Mouse (Mus musculus) limb, embryonic 13.5 days (tissue): ENCODE results near the gene Bnc2. TPM values are rescaled to one million over a fixed set of nuclear protein-coding genes. Genes with fewer than 3 reads are reported as not detected.

Source experiments
- ATAC-seq: fragments of 200-750 bp; cut with Nextera tagmentation; 2 replicates; pipeline ENCODE4 v1.8.0; 2017; ENCODE audit warnings: low read depth, moderate number of reproducible peaks, moderate TSS enrichment; ENCODE audit not compliant: low FRiP score
- H3K27ac ChIP-seq: fragments of 300-500 bp; sonication (generic); 2 replicates; pipeline ENCODE4 v1.5.1; 2015; ENCODE audit warnings: inconsistent platforms, mild to moderate bottlenecking, moderate library complexity
- H3K27me3 ChIP-seq: fragments of 300-500 bp; sonication (generic); 2 replicates; pipeline ENCODE4 v1.6.1; 2015; ENCODE audit warnings: mild to moderate bottlenecking, inconsistent platforms
- H3K36me3 ChIP-seq: fragments of 300-500 bp; sonication (generic); 2 replicates; pipeline ENCODE4 v1.6.1; 2015; ENCODE audit warnings: inconsistent platforms, mild to moderate bottlenecking, moderate library complexity
- H3K4me1 ChIP-seq: fragments of 300-500 bp; sonication (generic); 2 replicates; pipeline ENCODE4 v1.6.1; 2015; ENCODE audit warnings: inconsistent platforms
- H3K4me2 ChIP-seq: fragments of 300-500 bp; sonication (generic); replicated peaks from 2 replicates; pipeline ENCODE4 v1.6.1; 2015; ENCODE audit warnings: inconsistent platforms, mild to moderate bottlenecking, moderate library complexity
- H3K4me3 ChIP-seq: fragments of 300-500 bp; sonication (generic); 2 replicates; pipeline ENCODE4 v1.5.1; 2015; ENCODE audit warnings: moderate library complexity, mild to moderate bottlenecking, inconsistent platforms
- H3K9ac ChIP-seq: fragments of 300-500 bp; sonication (generic); 2 replicates; pipeline ENCODE4 v1.6.1; 2015; ENCODE audit warnings: mild to moderate bottlenecking, inconsistent platforms
- H3K9me3 ChIP-seq: fragments of 300-500 bp; sonication (generic); 2 replicates; pipeline ENCODE4 v1.6.1; 2016; ENCODE audit warnings: inconsistent platforms
- WGBS: fragments of 180-500 bp; shearing (Covaris S2); methylation state at CpG from one replicate; pipeline ENCODE4 v1.1.7; 2015; 5-methylcytosine and 5-hydroxymethylcytosine counted together
- polyA plus RNA-seq: library from polyadenylated mRNA; unstranded; fragments of >200 nt; fragmentation: Nextera tagmentation; extraction: Ambion mirVana; gene quantifications from 2 replicates; pipeline ENCODE4 v1.2.1, GENCODE M21; 2015

The Bnc2 gene
- polyA plus RNA-seq, 1 experiment from 2014 or later, result 38.7 TPM

DNA sequence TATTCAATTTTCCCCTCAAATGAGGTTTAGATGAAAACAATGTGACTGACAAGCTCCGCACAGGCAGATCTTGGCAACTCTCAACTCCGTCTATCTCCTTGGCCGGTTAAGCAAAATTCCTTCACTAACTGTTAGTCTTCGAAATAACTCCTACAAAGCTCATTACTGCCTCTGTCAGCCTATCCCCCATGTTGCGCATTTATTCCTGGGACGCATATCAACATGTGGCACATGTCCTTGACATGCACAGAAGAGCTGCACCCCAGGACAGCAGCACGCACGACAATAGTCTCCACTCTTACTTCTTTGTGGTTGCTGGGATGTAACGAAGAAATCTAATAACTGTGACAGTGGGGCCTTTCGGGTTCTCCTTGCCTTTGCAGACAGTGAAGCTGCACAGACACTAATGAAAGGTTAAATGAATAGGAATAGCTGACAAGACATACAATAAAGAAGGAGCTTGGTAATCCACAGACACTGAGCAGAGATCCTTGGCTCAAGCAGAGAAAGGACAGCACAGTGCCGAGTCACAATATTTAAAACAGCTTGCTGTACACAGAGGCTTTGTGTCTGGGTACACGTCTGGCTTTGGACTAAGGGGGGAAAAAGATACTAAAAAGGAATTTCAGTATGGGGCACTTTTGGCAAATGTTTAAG is 6.0 kb downstream of the Bnc2 start:
- H3K4me3 ChIP-seq, result no peak overlapping the region

DNA sequence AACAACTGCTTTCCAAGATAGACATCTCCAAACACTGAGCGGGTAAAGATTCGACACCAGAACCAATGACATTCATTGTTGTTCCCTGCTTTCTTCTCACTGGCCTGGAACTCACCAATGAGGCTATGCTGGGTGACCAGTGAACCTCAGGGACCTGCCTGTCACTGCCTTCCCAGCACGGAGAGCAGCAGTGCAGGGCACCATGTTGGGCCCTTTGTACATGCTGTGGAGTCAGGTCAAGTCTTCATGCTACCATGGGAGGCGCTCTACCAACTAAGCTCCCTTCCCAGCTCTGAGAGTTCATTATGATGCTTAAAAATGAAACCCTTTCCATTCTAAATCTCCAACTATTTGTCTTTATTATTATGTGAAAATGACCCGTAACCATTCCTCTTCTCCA is 6.8 kb downstream of the Bnc2 start:
- 85% methylated on average over 5 of the region's 5 CpGs for WGBS

More for the DNA sequence above, 6.0 kb downstream of the Bnc2 start:
- H3K27ac ChIP-seq, result no peak overlapping the region
- no peaks in the 10 kb centered on the region for H3K36me3 ChIP-seq
- peak overlapping the region; percentile 17; the same call in 1 of the 2 replicates for H3K4me2 ChIP-seq
- ATAC-seq, result no peak
- no peaks in the 10 kb centered on the region for H3K9me3 ChIP-seq
- H3K27me3 ChIP-seq, result no peaks in the 10 kb centered on the region
- no peak overlapping the region for H3K9ac ChIP-seq
- WGBS, result 65% methylated on average over 12 of the region's 12 CpGs
- H3K4me1 ChIP-seq, result peaks cover 47% of the 10 kb centered on the region

GRCm38 (mm10) chr4:84662228-84663065 is 12.6 kb downstream of the Bnc2 start:
- H3K4me3 ChIP-seq, result no peak overlapping the region
- ATAC-seq, result no peak
- 92% methylated on average over 5 of the region's 5 CpGs for WGBS

More for the DNA sequence above, 6.8 kb downstream of the Bnc2 start:
- Histone ChIP-seq H3K9me3 (no peaks in the 10 kb centered on the region), H3K27ac (no peak overlapping the region), H3K27me3 (no peaks in the 10 kb centered on the region), H3K4me1 (peaks cover 41% of the 10 kb centered on the region), H3K4me2 (no peak overlapping the region), H3K36me3 (no peaks in the 10 kb centered on the region), H3K9ac (no peak overlapping the region), H3K4me3 (no peak overlapping the region)
- no peak for ATAC-seq

GRCm38 (mm10) chr4:84661341-84661740 is 13.7 kb downstream of the Bnc2 start:
- no peak overlapping the region for H3K4me2 ChIP-seq
- H3K27ac ChIP-seq, result no peak overlapping the region
- no peaks in the 10 kb centered on the region for H3K9me3 ChIP-seq
- ATAC-seq, result no peak
- no peaks in the 10 kb centered on the region for H3K36me3 ChIP-seq
- 78% methylated on average over 3 of the region's 3 CpGs for WGBS
- H3K4me1 ChIP-seq, result no peaks in the 10 kb centered on the region
- no peak overlapping the region for H3K4me3 ChIP-seq
- H3K27me3 ChIP-seq, result no peaks in the 10 kb centered on the region
- H3K9ac ChIP-seq, result no peak overlapping the region

More at GRCm38 (mm10) chr4:84662228-84663065, 12.6 kb downstream of the Bnc2 start:
- no peaks in the 10 kb centered on the region for H3K27me3 ChIP-seq
- no peaks in the 10 kb centered on the region for H3K9me3 ChIP-seq
- no peaks in the 10 kb centered on the region for H3K4me1 ChIP-seq
- no peak overlapping the region for H3K4me2 ChIP-seq
- H3K36me3 ChIP-seq, result no peaks in the 10 kb centered on the region
- H3K27ac ChIP-seq, result no peak overlapping the region
- H3K9ac ChIP-seq, result no peak overlapping the region

- no peak overlapping the region for H3K27ac ChIP-seq
- no peak for ATAC-seq
- WGBS, result 68% methylated on average over 8 of the region's 8 CpGs
Measured at GRCm38 (mm10) chr4:84651786-84652185, 23.3 kb downstream of the Bnc2 start.

GRCm38 (mm10) chr4:84646576-84646975 is 28.5 kb downstream of the Bnc2 start:
- H3K27me3 ChIP-seq, result no peaks in the 10 kb centered on the region
- H3K4me3 ChIP-seq, result no peak overlapping the region
- peaks cover 9% of the 10 kb centered on the region; the same call in 1 of the 2 replicates for H3K4me1 ChIP-seq
- no peak for ATAC-seq
- H3K36me3 ChIP-seq, result 0 out of 2 replicates have a peak, but pooled peaks cover 3% of the 10 kb centered on the region
- H3K9me3 ChIP-seq, result no peaks in the 10 kb centered on the region
- no peak overlapping the region for H3K4me2 ChIP-seq
- no peak overlapping the region for H3K9ac ChIP-seq
- no peak overlapping the region for H3K27ac ChIP-seq

More at GRCm38 (mm10) chr4:84651786-84652185, 23.3 kb downstream of the Bnc2 start:
- Histone ChIP-seq H3K27me3 (no peaks in the 10 kb centered on the region), H3K4me1 (peaks cover 11% of the 10 kb centered on the region), H3K4me2 (no peak overlapping the region), H3K36me3 (no peaks in the 10 kb centered on the region), H3K9me3 (no peaks in the 10 kb centered on the region), H3K9ac (no peak overlapping the region), H3K4me3 (no peak overlapping the region)

DNA sequence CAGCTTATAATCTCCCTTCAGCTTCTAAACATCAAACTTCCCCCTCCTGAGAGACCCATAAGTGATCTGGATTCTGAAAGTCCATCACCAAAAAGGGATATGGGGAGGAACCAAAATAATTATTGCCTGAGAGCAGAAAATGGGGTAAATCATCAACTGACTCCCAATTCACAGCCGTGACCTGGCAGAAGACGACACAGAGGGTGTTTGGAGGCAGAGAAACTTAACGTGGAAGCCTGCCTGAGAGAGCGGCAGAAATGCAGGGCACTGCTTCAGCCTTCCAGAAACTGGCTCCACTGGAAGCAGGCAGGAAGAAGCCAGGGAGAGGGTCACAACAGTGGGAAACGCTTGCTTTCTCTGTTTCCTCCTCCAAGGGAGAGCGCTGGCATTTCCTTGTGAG is 35.9 kb downstream of the Bnc2 start:
- WGBS, result 57% methylated on average over 6 of the region's 6 CpGs
- Histone ChIP-seq H3K27ac (0 out of 2 replicates have a peak overlapping the region, but pooled peaks have one; percentile 22), H3K27me3 (no peaks in the 10 kb centered on the region), H3K4me1 (peaks cover 58% of the 10 kb centered on the region), H3K9ac (no peak overlapping the region), H3K4me3 (no peak overlapping the region), H3K36me3 (0 out of 2 replicates have a peak, but pooled peaks cover 3% of the 10 kb centered on the region), H3K4me2 (no peak overlapping the region), H3K9me3 (no peaks in the 10 kb centered on the region)
- ATAC-seq, result no peak

DNA sequence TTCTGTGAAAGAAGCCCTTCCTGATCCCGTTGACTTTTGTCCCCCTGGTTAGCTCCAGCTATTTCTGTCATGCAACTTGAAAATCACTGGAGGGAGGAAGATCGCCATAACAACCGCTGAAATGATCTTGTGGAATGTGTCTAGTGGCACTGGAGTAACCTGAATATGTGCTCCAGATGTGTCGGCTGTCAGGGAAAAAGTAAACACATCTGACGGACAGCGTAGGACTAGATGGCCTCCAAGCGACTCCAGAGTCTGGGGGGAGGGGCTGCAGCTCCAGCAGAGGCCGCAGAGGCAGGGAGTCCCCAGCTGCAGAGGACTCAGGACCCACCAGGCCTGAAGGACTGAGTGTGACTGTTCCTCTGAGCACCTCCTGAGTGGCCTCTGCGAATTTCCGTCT is 37.4 kb downstream of the Bnc2 start:
- peak; percentile 82 for ATAC-seq
- Histone ChIP-seq H3K36me3 (0 out of 2 replicates have a peak, but pooled peaks cover 3% of the 10 kb centered on the region), H3K27ac (peak overlapping the region; percentile 83), H3K9me3 (no peaks in the 10 kb centered on the region), H3K4me1 (peaks cover 70% of the 10 kb centered on the region), H3K9ac (peak overlapping the region; percentile 45; the same call in 1 of the 2 replicates), H3K4me2 (peak overlapping the region; percentile 60), H3K4me3 (peak overlapping the region; percentile 25), H3K27me3 (no peaks in the 10 kb centered on the region)
- 1% methylated on average over 10 of the region's 10 CpGs for WGBS

DNA sequence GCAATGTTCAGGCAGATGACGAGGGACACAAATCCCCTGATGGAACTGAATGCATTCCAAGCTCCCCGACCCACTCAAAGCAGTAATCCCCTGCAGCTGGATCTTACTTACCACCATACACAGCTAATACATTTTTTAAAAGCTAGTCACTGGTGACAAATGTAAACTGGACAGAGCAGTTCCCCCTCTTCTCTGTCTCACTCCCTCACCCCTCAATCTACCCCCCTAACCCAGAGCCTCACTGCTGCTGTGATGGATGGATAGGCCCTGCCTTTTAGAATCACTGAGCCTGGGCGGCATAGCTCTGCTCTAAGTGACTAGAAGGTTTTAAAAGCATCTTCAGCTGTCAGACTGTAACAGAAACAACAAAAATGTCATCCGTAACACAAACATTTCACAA is 40.3 kb downstream of the Bnc2 start:
- peak overlapping the region; percentile 32 for H3K4me2 ChIP-seq
- H3K9ac ChIP-seq, result no peak overlapping the region
- peak; percentile 30 for ATAC-seq
- no peak overlapping the region for H3K4me3 ChIP-seq
- 21% methylated on average over 4 of the region's 4 CpGs for WGBS
- H3K27ac ChIP-seq, result peak overlapping the region; percentile 67
- no peaks in the 10 kb centered on the region for H3K9me3 ChIP-seq
- no peaks in the 10 kb centered on the region for H3K27me3 ChIP-seq
- no peaks in the 10 kb centered on the region for H3K36me3 ChIP-seq
- H3K4me1 ChIP-seq, result peaks cover 68% of the 10 kb centered on the region

DNA sequence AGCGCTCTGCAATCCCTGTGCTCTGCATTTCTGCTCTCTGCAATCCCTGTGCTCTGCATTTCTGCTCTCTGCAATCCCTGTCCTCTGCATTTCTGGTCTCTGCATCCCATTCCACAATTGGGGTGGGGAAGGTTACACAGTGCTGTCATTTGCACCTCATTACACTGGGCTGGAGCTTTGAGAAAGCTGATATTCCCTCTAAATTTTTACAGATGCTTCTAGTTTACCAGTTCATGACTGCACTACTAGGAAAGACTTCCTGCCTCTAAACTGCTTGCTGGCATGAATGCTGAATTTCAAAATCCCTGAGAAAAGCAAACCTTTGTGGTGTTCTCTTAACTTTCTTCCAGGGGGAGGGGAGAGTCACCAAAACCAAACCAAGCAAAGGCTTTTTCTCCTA is 41.1 kb downstream of the Bnc2 start:
- Histone ChIP-seq H3K36me3 (no peaks in the 10 kb centered on the region), H3K9me3 (no peaks in the 10 kb centered on the region), H3K4me2 (peak overlapping the region; percentile 32), H3K4me1 (peaks cover 63% of the 10 kb centered on the region), H3K27me3 (no peaks in the 10 kb centered on the region), H3K9ac (no peak overlapping the region), H3K4me3 (no peak overlapping the region), H3K27ac (peak overlapping the region; percentile 67)
- 0 out of 2 replicates have a peak, but pooled peaks have one; percentile 50 for ATAC-seq
- WGBS, result 38% methylated on average over 1 of the region's 1 CpGs

- WGBS, result 29% methylated on average over 12 of the region's 12 CpGs
- H3K9me3 ChIP-seq, result no peaks in the 10 kb centered on the region
- H3K4me3 ChIP-seq, result no peak overlapping the region
- H3K4me1 ChIP-seq, result peaks cover 62% of the 10 kb centered on the region
- peak overlapping the region; percentile 67; the same call in 1 of the 2 replicates for H3K27ac ChIP-seq
- ATAC-seq, result no peak
- peak overlapping the region; percentile 32 for H3K4me2 ChIP-seq
- H3K9ac ChIP-seq, result no peak overlapping the region
- no peaks in the 10 kb centered on the region for H3K36me3 ChIP-seq
- no peaks in the 10 kb centered on the region for H3K27me3 ChIP-seq
Measured at GRCm38 (mm10) chr4:84632832-84633789, 42.0 kb downstream of the Bnc2 start.
